Comparison of ENCODE assay signal across 19 mouse cellular contexts in the genomic region with DNA sequence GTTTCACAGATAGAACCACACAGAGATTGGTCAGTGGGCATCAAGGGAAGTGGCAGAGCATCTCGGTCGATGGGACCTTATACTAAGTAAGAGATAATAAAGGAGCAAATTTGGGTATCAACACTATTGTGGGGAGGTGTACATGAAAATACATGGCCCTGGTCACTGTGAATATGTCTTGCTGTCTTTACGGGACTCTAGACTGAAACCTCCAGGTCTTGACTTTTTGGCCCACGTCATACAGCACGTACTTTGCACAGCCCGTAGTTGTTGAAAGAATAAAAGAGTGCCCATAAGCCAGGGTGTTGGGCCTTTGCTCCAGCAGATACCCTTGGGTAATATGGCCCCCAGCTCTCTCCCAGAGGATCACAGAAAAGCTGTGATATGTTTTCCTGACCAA. TPM values are rescaled to one million over a fixed set of nuclear protein-coding genes. Genes with fewer than 3 reads are reported as not detected.
DNase-seq lines count a peak whose midpoint lies in the region; ATAC-seq and TF ChIP-seq lines count a peak whose summit lies in the region.
"Had no signal": no experiment of that assay in that cellular context is flagged by ENCODE, and none has a peak within 500 bp of the region (broad histone marks: within the 10 kb centered on the region; RNA-seq: fewer than 3 reads in every experiment).

No protein-coding gene starts in this region.

- DNase-seq in CD4-positive, CD25-positive, alpha-beta regulatory T cell, adult 2 months (ENCODE audit: low read depth, low spot score): peak; percentile 68
- no peak for DNase-seq in spleen, adult 2 months (ENCODE audit: low read depth in 1 of 2, low spot score in 2 of 2)
- no peak for DNase-seq in spleen, postnatal 4 days (ENCODE audit: low spot score in 2 of 2)
- no peak for DNase-seq in embryo, embryonic 9.5 days (ENCODE audit: extremely low spot score)
- no peak for DNase-seq in left cerebral cortex, adult 9 months (ENCODE audit: low spot score in 2 of 2)
- DNase-seq: cerebellum, adult 18-20 months; cerebellum, adult 9-11 months; gastrocnemius, postnatal 36 days; heart, adult 18-20 months; heart, postnatal 14 days had no signal

- no peak for ATAC-seq in CD4-positive, CD25-positive, alpha-beta regulatory T cell, adult 4 months
- ATAC-seq: forebrain, embryonic 15.5 days; hindbrain, postnatal 0 days had no signal

- no peak for TF ChIP-seq CTCF in spleen, adult 2 months (IDR thresholded peaks at IDR 0.05; ENCODE audit: extremely low read depth, insufficient read depth, insufficient read length, insufficient replicate concordance)
- no peak for TF ChIP-seq CTCF in embryonic fibroblast, embryonic 13.5 days (IDR thresholded peaks at IDR 0.05; ENCODE audit: borderline replicate concordance, insufficient read depth, low read length)

- no peaks in the 10 kb centered on the region for H3K36me3 ChIP-seq in spleen, adult 2 months (ENCODE audit: control insufficient read depth, insufficient read depth, low read length)
- H3K36me3 ChIP-seq: embryonic facial prominence, embryonic 15.5 days; forebrain, embryonic 15.5 days; G1E; heart, embryonic 10.5 days; heart, embryonic 15.5 days; hindbrain, embryonic 13.5 days had no signal

- H3K27ac ChIP-seq in spleen, adult 2 months (ENCODE audit: insufficient read depth, low read length): peak overlapping the region; percentile 78
- peak overlapping the region; percentile 94 for H3K27ac ChIP-seq in embryonic fibroblast, embryonic 13.5 days (ENCODE audit: insufficient read depth, low read length)
- H3K27ac ChIP-seq: embryonic facial prominence, embryonic 15.5 days; forebrain, embryonic 15.5 days; heart, embryonic 10.5 days; heart, embryonic 15.5 days; hindbrain, embryonic 13.5 days; hindbrain, postnatal 0 days had no signal

- no peak overlapping the region for H3K4me3 ChIP-seq in spleen, adult 2 months (ENCODE audit: extremely low read depth, insufficient read depth, insufficient read length)
- no peak overlapping the region for H3K4me3 ChIP-seq in embryonic fibroblast, embryonic 13.5 days (ENCODE audit: insufficient read depth, low read length)
- H3K4me3 ChIP-seq: embryonic facial prominence, embryonic 15.5 days; forebrain, embryonic 15.5 days; heart, embryonic 10.5 days; heart, embryonic 15.5 days; hindbrain, embryonic 13.5 days had no signal

- H3K4me1 ChIP-seq in spleen, adult 2 months (ENCODE audit: control insufficient read depth, insufficient read depth, insufficient read length): peaks cover 36% of the 10 kb centered on the region; the same call in 1 of the 2 replicates
- H3K4me1 ChIP-seq in embryonic fibroblast, embryonic 13.5 days (ENCODE audit: control insufficient read depth, insufficient read depth, low read length): peaks cover 17% of the 10 kb centered on the region
- H3K4me1 ChIP-seq: forebrain, embryonic 15.5 days had no signal

- no peak for TF ChIP-seq POLR2A in spleen, adult 2 months (IDR thresholded peaks at IDR 0.05; ENCODE audit: low read depth, low read length)
- TF ChIP-seq POLR2A in embryonic fibroblast, embryonic 13.5 days (IDR thresholded peaks at IDR 0.05; ENCODE audit: low read depth, low read length): no peak

- WGBS in spleen, adult 2 months: 78% methylated on average over 6 of the region's 6 CpGs

- H3K27me3 ChIP-seq in spleen, adult 2 months (ENCODE audit: control insufficient read depth, insufficient read depth, low read length): no peaks in the 10 kb centered on the region
- H3K27me3 ChIP-seq: embryonic facial prominence, embryonic 15.5 days; forebrain, embryonic 15.5 days; heart, embryonic 15.5 days; hindbrain, embryonic 13.5 days had no signal

RNA-seq across cellular contexts. Expression of gene Dad1, which starts 32.3 kb away (rescaled TPM):
- 100 to 1,000 TPM; 437 to 457 TPM for polyA plus RNA-seq in CD4-positive, CD25-positive, alpha-beta regulatory T cell, adult 4 months (2017; shearing (Covaris generic))
- polyA plus RNA-seq in spleen, adult 2 months (2012; rRNA removed): 309 and 372 TPM in 2 replicates
- 162 and 179 TPM in 2 replicates for polyA plus RNA-seq in embryonic fibroblast, embryonic 13.5 days (2011; ENCODE audit: insufficient read length, low read depth, missing spikeins)

RNA-seq across cellular contexts. Expression of gene Abhd4, which starts 32.3 kb away (rescaled TPM):
- polyA plus RNA-seq in CD4-positive, CD25-positive, alpha-beta regulatory T cell, adult 4 months (2017; shearing (Covaris generic)): 10 to 100 TPM; 19.5 to 30.2 TPM
- 17.9 and 23.4 TPM in 2 replicates for polyA plus RNA-seq in spleen, adult 2 months (2012; rRNA removed)
- 74.6 and 86.4 TPM in 2 replicates for polyA plus RNA-seq in embryonic fibroblast, embryonic 13.5 days (2011; ENCODE audit: insufficient read length, low read depth, missing spikeins)
